Mouse (Mus musculus): ENCODE measurements around the gene Ppp2r3a. TPM values are rescaled to one million over a fixed set of nuclear protein-coding genes. Genes with fewer than 3 reads are reported as not detected.

Ppp2r3a gene
- polyA plus RNA-seq, 1 experiment from 2014 or later = 62.3 TPM

DNA sequence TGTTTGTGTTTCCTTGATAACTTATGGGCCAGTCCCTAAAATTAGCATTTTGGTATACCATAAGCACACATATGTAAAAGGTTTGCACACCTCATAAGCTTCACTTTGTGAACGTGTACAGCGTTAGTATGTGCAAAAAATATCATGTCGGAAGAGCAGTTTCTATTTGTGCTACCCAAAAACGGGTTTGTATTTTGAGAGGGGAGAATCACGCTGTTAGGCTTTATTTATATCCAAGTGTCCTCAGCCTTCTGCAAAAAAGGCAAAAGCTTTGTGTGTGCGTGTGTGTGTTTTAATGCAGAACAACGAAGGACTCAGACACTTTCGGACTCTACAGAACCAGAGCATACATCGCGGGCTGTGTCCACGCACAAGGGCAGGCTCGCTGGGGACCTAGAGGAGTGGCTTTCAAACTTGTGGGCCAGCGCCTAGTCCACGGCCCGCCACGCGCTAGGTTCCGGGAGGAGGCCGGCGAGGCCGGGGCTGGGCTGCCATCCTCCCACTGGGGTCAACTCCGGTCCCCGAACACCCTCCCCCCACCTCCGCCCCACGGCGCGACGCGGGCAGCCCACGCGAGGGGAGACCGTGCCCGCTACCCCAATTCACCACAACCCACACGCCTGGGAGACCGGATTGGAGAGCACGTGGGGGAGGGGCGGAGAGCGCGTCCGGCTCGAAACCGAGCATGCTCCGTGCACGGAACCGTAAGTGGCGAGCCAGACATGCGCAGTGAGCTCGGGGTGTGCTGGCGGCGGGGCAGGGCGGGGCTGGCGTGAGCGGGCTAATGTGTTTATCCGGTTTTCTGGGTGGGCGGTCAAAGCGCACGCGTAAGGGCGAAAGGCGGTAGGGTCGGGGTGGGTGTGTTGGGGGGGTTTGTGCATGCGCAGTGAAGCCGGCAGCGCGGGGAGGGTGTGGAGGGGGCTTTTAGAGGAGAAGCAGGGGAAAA lies 178.3 kb downstream of the Ppp2r3a start:
- H3K27ac ChIP-seq (replicated peaks) = peak overlapping the region; percentile 100
- peak overlapping the region; percentile 82 for H3K4me2 ChIP-seq
- H3K9me3 ChIP-seq = no peaks in the 10 kb centered on the region
- 1% methylated on average over 64 of the region's 65 CpGs for WGBS
- H3K4me3 ChIP-seq = peak overlapping the region; percentile 88
- H3K9ac ChIP-seq = peak overlapping the region; percentile 100
- H3K36me3 ChIP-seq = 0 out of 2 replicates have a peak, but pooled peaks cover 3% of the 10 kb centered on the region
- ATAC-seq (ENCODE audit: extremely low read depth, insufficient number of reproducible peaks, low FRiP score, low TSS enrichment) = peak; percentile 89
- peaks cover 24% of the 10 kb centered on the region for H3K4me1 ChIP-seq
- H3K27me3 ChIP-seq (replicated peaks) = no peaks in the 10 kb centered on the region

DNA sequence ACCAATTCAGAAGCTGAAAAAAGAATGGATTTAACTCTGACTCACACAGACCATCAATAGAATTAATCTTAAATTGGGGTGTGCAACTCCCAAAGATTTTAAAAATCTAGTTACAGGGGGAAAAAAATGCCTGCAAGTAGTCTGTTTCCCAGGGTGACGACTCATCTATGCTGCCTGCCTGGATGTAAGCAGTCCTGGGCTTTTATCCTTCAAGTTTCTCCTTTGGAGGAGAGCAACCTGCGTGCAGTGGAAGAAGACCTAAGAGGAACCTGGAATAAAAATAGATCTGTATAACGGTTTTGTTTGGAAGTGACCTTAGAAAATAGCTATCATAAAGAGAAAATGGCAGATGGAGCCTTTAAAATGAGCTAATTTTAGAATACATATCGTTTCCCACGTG lies 179.1 kb downstream of the Ppp2r3a start:
- WGBS = 24% methylated on average over 5 of the region's 5 CpGs
- peak overlapping the region; percentile 88 for H3K4me3 ChIP-seq
- H3K27me3 ChIP-seq (replicated peaks) = no peaks in the 10 kb centered on the region
- H3K36me3 ChIP-seq = 0 out of 2 replicates have a peak, but pooled peaks cover 2% of the 10 kb centered on the region
- H3K9ac ChIP-seq = peak overlapping the region; percentile 88; the same call in 1 of the 2 replicates
- peak overlapping the region; percentile 82 for H3K4me2 ChIP-seq
- peak overlapping the region; percentile 43; the same call in 1 of the 2 replicates for H3K27ac ChIP-seq (replicated peaks)
- peaks cover 17% of the 10 kb centered on the region for H3K4me1 ChIP-seq
- ATAC-seq (ENCODE audit: extremely low read depth, insufficient number of reproducible peaks, low FRiP score, low TSS enrichment) = no peak
- H3K9me3 ChIP-seq = no peaks in the 10 kb centered on the region

DNA sequence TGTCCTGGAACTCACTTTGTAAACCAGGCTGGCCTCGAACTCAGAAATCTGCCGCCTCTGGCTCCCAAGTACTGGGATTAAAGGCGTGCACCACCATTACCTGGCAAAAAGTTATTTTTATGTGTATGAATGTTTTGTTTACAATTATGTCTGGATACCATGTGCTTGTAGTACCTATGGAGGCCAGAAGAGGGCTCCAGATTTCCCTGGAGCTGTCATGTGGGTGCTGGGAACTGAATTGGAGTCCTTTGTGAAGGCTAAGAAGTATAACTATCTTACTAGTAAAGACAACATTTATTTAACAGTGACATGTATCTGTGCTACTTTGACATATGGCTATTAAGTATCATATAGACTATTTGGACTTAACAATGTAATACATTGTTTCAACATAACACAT lies 181.8 kb downstream of the Ppp2r3a start:
- ATAC-seq (ENCODE audit: extremely low read depth, insufficient number of reproducible peaks, low FRiP score, low TSS enrichment) = no peak
- Histone ChIP-seq H3K4me1 (peaks cover 10% of the 10 kb centered on the region), H3K4me3 (no peak overlapping the region), H3K27ac (replicated peaks) (no peak overlapping the region), H3K4me2 (no peak overlapping the region), H3K27me3 (replicated peaks) (no peaks in the 10 kb centered on the region), H3K9me3 (no peaks in the 10 kb centered on the region), H3K9ac (no peak overlapping the region), H3K36me3 (no peaks in the 10 kb centered on the region)
- WGBS = 97% methylated on average over 3 of the region's 3 CpGs

DNA sequence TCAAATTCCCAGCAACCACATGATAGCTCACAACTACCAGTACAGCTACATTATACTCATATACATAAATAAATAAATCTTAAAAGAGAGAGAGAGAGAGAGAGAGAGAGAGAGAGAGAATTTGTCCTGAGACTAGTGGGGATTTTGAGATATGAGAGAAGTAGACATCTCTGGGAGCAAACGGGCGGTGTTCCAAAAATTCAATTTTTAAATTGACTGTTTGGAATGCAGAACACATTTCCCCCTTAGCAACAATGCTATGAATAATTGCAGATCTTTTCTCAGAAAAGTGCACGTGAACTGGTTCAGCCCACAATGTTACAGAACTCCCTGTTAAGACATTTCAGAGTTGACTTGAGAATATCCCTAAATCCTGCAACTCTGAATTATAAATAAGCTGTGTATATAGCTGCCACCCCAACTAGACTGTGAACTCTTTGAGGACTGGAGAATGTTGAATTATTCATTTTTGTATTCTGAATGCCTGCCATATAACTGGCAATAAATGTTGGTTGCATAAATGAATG lies 186.5 kb downstream of the Ppp2r3a start:
- Histone ChIP-seq H3K9ac (no peak overlapping the region), H3K27ac (replicated peaks) (no peak overlapping the region), H3K4me3 (no peak overlapping the region), H3K4me2 (no peak overlapping the region), H3K4me1 (no peaks in the 10 kb centered on the region), H3K9me3 (no peaks in the 10 kb centered on the region), H3K27me3 (replicated peaks) (no peaks in the 10 kb centered on the region), H3K36me3 (no peaks in the 10 kb centered on the region)
- ATAC-seq (ENCODE audit: extremely low read depth, insufficient number of reproducible peaks, low FRiP score, low TSS enrichment) = no peak
- WGBS = 88% methylated on average over 3 of the region's 3 CpGs

DNA sequence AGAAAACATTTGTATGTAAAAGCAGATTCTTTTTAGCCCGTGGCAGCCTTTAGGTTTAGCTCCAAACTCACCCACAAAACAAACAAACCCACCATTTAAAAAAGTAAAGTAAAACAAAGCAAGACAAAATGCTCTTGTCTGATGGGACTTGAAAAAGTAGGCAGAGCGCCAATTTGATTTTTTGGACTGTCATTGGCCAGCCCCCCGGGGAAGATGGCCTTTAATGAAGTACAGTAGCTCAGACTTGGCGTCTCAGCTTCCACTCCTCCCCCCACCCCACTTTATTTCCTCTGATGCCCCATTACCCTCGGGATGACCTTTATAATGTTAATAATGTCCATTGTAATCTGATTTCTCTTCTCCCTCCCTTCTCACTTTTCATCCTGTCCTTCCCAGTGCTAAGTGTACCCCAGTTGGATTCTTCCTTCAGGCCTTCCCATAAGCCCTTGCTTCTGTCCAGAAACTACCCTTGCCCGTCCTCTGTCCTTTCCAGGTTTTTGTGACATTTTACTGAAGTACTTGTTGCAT lies 189.3 kb downstream of the Ppp2r3a start:
- no peaks in the 10 kb centered on the region for H3K4me1 ChIP-seq
- 71% methylated on average over 6 of the region's 6 CpGs for WGBS
- H3K9ac ChIP-seq = no peak overlapping the region
- H3K4me3 ChIP-seq = no peak overlapping the region
- ATAC-seq (ENCODE audit: extremely low read depth, insufficient number of reproducible peaks, low FRiP score, low TSS enrichment) = no peak
- no peak overlapping the region for H3K27ac ChIP-seq (replicated peaks)
- no peaks in the 10 kb centered on the region for H3K9me3 ChIP-seq
- H3K27me3 ChIP-seq (replicated peaks) = no peaks in the 10 kb centered on the region
- no peak overlapping the region for H3K4me2 ChIP-seq
- H3K36me3 ChIP-seq = no peaks in the 10 kb centered on the region

DNA sequence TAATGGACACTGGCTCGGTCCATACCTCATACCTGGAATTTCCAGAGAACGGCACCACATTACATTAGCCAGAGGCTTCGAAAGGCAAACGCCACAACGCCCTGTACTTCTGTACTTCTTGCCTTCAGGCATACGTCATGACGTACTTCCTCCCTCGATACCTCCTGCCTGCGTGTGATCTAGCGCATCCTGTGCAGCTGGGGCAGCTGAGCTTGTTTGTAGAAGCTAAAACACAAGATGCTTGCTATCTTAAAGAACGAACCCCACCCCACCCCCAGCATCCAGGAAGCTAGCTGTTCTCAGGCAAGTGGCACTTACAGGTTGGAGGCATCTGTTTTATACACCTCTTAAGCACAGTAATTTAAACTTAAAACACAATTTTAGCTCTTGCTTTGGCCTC lies 190.6 kb downstream of the Ppp2r3a start:
- H3K9me3 ChIP-seq = no peaks in the 10 kb centered on the region
- 68% methylated on average over 11 of the region's 11 CpGs for WGBS

DNA sequence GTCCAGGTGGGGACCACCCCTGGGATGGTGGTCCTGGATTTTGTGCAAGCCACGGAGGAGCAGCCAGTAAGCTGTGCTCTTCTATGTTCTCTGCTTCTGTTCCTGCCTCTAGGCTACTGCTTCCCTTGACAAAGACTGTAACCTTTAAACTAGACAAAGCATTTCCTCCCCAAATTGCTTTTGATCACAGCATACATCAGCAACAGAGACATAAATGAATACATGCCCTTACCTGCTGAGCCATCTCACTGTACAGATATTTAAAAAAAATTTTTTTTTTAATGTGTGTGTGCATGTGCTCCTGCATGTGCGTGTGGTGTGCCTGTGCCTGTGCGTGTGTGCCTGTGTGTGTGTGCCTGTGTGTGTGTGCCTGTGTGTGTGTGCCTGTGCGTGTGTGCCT lies 194.4 kb downstream of the Ppp2r3a start:
- no peak overlapping the region for H3K4me3 ChIP-seq
- no peak overlapping the region for H3K4me2 ChIP-seq
- ATAC-seq (ENCODE audit: extremely low read depth, insufficient number of reproducible peaks, low FRiP score, low TSS enrichment) = no peak
- no peak overlapping the region for H3K9ac ChIP-seq
- H3K9me3 ChIP-seq = no peaks in the 10 kb centered on the region
- H3K27me3 ChIP-seq (replicated peaks) = no peaks in the 10 kb centered on the region
- H3K4me1 ChIP-seq = no peaks in the 10 kb centered on the region
- WGBS = 89% methylated on average over 4 of the region's 4 CpGs
- no peak overlapping the region for H3K27ac ChIP-seq (replicated peaks)
- H3K36me3 ChIP-seq = no peaks in the 10 kb centered on the region

More for the DNA sequence above, 190.6 kb downstream of the Ppp2r3a start:
- no peak overlapping the region for H3K27ac ChIP-seq (replicated peaks)
- H3K4me2 ChIP-seq = no peak overlapping the region
- no peak overlapping the region for H3K9ac ChIP-seq
- no peak for ATAC-seq (ENCODE audit: extremely low read depth, insufficient number of reproducible peaks, low FRiP score, low TSS enrichment)
- no peaks in the 10 kb centered on the region for H3K4me1 ChIP-seq
- no peaks in the 10 kb centered on the region for H3K27me3 ChIP-seq (replicated peaks)
- no peak overlapping the region for H3K4me3 ChIP-seq
- H3K36me3 ChIP-seq = no peaks in the 10 kb centered on the region

Other genes starting within 250 kb of the Ppp2r3a start
- 20.3 and 23.2 TPM in 2 replicates for gene Pccb, start 216.9 kb downstream of the Ppp2r3a start, polyA plus RNA-seq (2015; fragmentation: Nextera tagmentation; extraction: Ambion mirVana)
- 2.6 and 2.8 TPM in 2 replicates for gene Msl2, start 177.7 kb downstream of the Ppp2r3a start, polyA plus RNA-seq (2015; fragmentation: Nextera tagmentation; extraction: Ambion mirVana)

All from heart, embryonic 13.5 days (tissue).